Mouse (Mus musculus) olfactory bulb, adult 2 months (tissue): Measurements from ENCODE around the gene Aloxe3.

Source experiments
- CTCF ChIP-seq: fragments of 200-500 bp; IDR thresholded peaks from 2 replicates; pipeline ENCODE4 v1.5.1; 2012; ENCODE audit warnings: low read depth, mild to moderate bottlenecking, low read length, moderate library complexity; ENCODE audit not compliant: insufficient read depth
- POLR2A ChIP-seq: fragments of 200-500 bp; IDR thresholded peaks from 2 replicates; pipeline ENCODE4 v1.6.1; 2012; ENCODE audit warnings: mild to moderate bottlenecking, low read depth, low read length, moderate library complexity; ENCODE audit not compliant: insufficient read depth

DNA sequence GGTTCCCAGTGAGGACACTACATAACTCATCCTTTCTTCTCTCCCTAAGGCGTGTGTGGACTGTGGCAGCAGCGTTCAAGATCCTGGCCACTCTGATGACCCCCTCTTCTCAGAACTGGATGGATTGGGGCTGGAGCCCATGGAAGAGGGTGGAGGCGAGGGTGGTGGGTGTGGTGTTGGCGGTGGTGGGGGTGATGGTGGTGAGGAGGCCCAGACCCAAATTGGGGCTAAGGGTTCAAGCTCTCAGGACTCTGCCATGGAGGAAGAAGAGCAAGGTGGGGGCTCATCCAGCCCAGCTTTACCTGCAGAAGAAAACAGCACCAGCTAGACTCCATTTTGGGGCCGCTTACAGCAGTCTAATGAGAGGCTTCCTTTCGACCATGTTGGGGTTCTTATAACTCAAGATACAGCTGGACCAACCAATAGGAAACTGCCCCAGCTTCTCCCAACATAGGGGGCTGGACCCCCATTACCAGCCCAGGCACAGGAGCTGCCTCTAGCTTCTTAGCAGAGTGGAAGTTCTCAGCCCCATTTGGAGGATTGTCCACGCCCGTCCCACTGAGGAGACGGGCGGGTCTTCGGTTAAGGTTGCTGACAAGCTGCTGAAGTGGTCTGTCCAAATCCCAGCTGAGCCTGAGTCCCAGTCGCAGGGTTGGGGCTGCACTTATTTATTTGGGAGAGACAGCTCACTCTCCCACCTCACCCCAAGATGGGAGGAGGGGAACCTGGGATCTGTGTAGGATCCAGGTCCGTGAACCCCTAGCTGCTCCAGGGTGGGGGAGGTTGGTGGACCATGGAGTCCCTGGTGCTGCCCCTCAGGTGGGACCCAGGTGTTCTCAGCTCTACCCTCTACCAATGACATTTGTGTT, 16.4 kb upstream of the Aloxe3 start:
- TF ChIP-seq CTCF, result no peak
- no peak for TF ChIP-seq POLR2A
